Mouse (Mus musculus) inflammation-experienced regulatory T-cells, adult 6 months (primary cell): ENCODE measurements around the gene Thegl. TPM values are rescaled to one million over a fixed set of nuclear protein-coding genes. Genes with fewer than 3 reads are reported as not detected.
"Not testable (repeated sequence)": the region's sequence is repeated elsewhere in the genome, so short reads cannot be mapped to it uniquely, and the experiment has no call there.

Experiments
- ATAC-seq: one replicate; pipeline ENCODE4 v1.8.0; 2017
- polyA plus RNA-seq, 3 experiments: library from polyadenylated mRNA; unstranded; fragments of 100-300 nt; shearing (Covaris generic); gene quantifications; one replicate each; pipeline ENCODE4 v1.2.1; 2017

Thegl gene
- polyA plus RNA-seq = not detected

DNA sequence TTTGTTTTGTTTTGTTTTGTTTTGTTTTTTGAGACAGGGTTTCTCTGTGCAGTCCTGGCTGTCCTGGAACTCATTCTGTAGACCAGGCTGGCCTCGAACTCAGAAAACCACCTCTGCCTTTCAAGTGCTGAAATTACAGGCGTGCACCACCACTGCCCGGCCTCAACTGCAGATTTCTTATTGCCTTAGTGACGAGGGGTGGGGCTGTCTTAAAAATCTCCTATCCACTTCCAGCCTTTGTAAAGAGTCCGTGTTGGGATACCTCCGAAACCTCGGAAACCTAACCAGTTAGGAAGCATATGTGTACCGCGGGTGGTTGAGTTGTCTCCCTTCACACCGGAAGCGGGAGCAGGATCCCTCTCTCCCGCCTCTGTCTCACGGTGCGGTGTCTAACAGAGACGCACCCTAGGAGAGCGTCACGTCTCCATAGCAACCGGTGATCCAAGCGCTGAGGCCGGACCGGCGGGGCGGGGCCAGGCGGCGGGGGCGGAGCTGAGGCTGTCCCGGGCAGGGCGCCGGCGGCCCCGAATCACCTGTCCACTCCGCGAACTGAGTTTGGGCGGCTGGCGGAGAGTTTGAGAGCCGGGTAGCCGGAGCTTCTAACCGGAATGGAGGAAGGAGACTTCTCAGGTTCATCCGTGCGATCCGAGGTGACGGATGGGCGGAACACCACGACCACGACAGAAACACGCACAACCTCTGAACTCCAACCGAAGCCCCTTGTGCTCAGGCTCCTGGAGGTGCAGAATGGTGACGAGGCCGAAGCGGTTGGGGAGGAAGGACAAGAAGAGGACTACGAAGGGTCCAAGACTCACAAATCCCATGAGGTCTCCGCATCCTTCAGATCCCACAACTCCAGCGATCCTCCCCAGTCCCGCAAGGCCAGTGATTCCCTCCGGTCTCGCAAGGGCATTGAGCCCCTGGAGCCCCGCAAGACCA, at the start of gene Thegl:
Gene Thegl (plus strand): TSS at position 480 of the 939 bp plus-strand sequence.
- ATAC-seq = peak; percentile 85

GRCm38 (mm10) chr5:76969250-76969649, 46.6 kb upstream of the Thegl start:
- no peak for ATAC-seq

GRCm38 (mm10) chr5:76971115-76971514, 44.7 kb upstream of the Thegl start:
- not testable (repeated sequence) for ATAC-seq

DNA sequence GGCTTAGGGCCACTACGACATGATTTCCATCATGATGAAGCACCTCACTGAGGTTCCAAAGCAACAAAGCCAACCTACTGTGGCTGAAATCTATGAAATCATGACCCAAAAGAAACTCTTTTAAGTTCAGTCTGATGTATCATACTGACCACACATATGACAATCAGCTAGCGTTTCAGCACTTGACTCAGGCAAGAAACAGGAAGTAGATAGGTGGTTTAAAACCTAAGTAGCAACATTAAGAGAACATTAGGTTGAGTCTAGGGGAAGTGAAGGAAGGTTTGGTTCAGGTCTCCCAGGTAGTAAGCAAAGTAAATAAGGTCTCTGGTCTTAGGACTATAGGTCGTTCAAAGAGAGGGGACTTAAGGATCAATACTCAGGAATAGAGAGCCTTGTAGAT, 42.3 kb upstream of the Thegl start:
- ATAC-seq = no peak

- ATAC-seq = peak; percentile 4
These were observed 41.6 kb upstream of the Thegl start for GRCm38 (mm10) chr5:76974207-76974553.

DNA sequence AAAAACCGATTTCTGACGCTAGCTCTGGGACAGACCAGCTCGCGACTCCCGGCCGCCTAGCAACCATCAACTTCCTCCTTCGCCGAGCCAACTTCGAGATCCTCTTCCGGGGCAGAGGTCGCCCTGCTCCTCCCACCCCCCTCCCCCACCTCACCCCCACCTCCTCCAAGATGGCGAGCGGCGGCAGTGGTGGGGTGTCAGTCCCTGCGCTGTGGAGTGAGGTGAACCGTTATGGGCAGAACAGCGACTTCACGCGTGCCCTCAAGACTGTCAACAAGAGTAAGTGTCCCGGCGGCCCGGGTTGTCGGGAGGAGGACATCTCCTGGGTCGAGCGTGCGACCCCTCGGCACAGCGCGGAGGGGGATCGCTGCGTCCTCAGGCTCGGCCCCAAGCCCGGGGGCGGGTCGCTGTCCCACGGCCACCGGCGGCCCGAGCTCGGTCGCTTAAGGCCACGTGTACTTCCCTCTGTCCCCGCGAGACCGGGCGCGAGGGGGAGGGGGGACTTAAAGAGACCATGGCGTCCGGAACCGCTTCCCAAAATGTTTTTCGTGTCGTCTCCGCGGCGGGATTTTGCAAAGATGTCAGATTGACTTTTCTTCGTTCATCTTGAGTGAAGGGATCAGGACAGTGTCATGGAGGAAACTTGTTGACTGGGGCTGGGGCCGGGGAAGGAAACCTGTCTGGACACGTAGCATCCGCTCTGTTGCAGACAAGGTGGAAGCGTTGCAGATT, 41.1 kb upstream of the Thegl start, which contains the start of gene Srp72:
Gene Srp72 (plus strand): TSS at position 130 of the 732 bp plus-strand sequence.
- ATAC-seq = peak; percentile 89

GRCm38 (mm10) chr5:76975736-76976135, 40.1 kb upstream of the Thegl start:
- ATAC-seq = no peak

DNA sequence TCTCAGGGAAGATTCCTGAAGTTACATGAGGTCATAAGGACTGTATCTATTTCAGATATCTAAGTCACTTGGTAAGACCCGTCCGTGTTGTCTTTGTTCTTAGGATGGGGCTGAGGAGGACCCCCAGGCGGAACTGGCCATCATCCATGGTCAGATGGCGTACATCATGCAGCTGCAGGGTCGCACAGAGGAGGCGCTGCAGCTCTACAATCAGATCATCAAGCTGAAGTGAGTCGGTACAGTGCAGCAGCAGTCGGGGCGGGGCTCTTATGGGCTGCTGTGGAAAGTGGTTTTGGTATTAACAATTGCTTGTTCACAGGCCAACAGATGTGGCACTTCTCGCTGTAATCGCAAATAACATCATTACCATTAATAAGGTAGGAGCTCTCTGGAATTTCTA, 31.8 kb upstream of the Thegl start:
- ATAC-seq = no peak

DNA sequence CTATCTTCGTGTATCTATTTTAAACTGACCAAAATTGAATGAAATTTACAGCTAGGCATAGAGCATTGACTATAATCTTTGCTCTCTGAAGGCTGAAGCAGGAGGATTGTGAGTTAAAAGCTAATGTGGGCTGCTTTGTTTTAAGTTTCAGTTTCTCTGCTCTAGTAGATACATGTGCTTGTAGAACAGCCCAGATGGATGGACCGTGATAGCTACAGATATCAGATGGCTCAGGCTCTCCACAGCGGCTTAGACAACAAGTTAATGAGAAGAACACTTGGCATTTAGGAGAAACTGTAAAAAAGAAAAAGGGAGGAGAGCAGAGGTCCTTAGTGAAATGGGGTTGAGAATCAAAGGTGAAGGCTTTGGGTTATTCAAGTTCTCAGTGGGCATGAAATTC, 25.0 kb upstream of the Thegl start:
- no peak for ATAC-seq

DNA sequence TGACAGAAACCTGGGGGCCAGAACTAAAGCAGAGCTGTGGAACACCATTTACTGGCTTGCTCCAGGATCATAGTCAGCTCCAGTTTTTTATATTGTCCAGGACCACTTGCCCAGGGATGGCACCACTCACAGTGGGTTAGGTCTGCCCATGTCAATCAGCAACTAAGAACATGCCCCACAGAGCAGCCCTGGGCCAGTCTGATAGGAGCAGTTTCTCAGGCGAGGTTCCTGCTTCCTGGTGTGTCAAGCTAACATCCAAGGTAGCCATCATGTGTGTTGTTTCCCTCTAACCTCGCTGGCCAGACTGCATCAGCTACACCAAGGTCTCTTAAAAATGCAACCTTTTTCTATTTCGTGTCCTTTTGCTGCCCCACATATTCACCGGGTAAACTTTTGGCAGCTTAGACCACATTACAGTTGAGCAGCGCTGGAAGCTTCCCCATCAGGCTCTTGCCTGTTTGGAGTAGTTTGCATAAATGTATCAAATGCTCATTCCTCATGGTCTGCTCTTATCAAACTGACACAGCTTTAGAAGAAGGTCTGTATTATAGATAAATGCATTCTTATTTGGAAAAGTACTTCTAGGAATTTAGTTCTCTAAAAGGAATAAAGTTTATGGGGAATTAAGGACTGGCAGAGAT, 22.5 kb upstream of the Thegl start:
- no peak for ATAC-seq

DNA sequence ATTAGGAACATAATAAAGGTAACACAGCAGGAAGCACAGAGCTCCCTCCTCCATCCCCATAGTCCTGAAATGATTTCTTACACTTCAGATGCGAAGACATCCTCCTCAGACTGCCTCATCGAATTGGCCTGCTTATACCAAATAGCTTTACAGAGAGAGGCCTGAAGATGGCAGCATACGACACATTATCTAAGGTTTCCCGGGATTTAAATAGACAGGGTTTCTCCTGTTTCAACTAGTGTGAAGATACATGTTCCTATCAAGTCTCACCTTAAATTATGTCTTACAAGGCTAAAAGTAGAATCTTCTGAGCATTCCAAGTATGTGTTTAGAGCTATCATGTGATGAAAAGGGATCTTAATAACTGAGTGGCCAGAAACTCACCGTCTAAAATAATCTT, 17.4 kb upstream of the Thegl start:
- ATAC-seq = no peak

DNA sequence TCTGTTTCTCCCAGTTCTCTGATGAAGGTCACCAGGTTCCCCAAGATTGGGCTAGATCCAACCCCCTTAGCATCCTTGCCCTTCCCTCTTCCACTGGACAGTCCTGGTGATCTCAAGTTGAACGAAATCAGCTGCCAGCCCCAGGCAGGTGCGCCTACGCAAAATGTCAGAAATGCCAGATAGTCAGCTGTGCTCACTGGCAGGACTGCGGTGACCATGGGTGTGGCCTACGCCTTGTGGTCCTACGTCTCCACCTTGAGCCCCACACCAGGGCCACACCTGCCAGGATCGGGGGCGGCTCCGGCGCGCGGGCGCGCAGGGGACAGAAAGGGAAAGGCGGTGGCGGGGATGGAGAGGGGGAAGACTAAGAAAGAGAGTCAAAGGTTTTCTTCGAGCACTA, 14.6 kb upstream of the Thegl start:
- no peak for ATAC-seq

GRCm38 (mm10) chr5:77004051-77004821, 11.6 kb upstream of the Thegl start, which contains the start of gene Arl9:
Gene Arl9, plus strand, starts transcription at chr5:77004055.
- no peak for ATAC-seq

DNA sequence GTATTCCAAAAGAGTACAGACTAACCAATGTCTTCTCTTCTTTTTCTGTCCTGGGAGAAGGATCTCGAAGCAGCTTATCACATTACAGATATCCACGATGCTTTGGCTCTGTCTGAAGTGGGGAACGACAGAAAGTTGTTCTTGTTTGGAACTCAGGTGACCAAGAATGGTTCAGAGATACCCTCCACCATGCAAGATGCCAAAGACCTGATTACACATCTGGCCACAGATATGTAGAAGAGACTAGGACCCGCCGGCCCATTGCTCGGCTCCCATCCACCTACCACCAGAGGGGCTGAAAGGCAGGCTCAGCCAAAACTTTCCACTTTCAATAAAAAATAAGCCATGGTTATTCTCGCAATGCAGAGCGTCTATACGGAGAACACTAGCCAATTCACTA, 5.5 kb upstream of the Thegl start:
- ATAC-seq = no peak

GRCm38 (mm10) chr5:77011082-77011481, 4.7 kb upstream of the Thegl start:
- ATAC-seq = no peak

DNA sequence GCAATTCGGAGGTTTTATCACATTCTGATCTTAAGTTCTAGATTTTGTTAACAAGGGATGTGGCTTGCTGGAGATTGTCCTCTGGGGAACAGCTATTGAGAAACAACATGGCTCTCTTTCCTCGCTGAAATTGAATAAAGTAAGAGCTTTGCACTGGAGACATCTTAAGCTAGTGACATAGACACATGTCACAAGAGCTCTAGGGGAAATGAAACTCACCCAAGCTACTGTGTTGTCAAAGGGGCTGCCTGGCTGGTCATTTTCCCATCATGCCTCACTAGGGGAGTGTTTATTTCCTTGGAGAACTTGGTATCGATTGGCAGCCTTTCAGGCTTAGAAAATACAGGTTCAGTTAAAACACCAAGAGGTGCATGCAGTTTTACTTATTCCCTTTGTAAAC, 2.7 kb upstream of the Thegl start:
- ATAC-seq = no peak

DNA sequence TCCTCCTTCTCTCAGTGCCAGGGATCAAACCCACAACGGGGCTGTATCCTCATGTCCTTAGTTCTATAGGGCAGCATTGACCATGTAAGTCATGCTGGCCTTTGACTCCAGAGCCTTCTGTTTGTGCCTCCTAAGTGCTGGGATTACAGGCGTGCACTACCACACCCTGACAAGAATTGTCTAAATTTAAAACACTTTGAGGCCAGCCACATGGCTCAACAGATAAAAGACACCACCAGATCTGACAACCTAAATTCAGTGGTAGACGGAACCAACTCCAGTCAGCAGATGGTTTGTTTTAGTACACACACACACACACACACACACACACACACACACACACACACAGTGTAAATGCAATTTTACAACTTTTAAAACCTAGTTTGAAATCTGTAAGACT, 12.2 kb downstream of the Thegl start:
- no peak for ATAC-seq

- ATAC-seq = peak; percentile 74
These were observed 13.9 kb downstream of the Thegl start for GRCm38 (mm10) chr5:77029735-77030134.

DNA sequence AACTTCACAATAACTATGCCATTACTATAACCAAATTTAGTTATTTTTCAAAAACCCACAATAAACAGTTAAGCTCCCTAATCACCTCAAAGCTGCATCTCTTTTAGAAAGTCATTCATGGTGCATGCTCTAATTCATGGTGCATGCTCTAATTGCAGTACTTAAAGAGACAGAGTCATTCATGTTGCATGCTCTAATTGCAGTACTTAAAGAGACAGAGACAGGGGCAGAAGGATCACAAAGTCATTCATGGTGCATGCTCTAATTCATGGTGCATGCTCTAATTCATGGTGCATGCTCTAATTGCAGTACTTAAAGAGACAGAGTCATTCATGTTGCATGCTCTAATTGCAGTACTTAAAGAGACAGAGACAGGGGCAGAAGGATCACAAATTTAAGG, 19.3 kb downstream of the Thegl start:
- ATAC-seq = not testable (repeated sequence)

GRCm38 (mm10) chr5:77038451-77038850, 22.6 kb downstream of the Thegl start:
- ATAC-seq = no peak

DNA sequence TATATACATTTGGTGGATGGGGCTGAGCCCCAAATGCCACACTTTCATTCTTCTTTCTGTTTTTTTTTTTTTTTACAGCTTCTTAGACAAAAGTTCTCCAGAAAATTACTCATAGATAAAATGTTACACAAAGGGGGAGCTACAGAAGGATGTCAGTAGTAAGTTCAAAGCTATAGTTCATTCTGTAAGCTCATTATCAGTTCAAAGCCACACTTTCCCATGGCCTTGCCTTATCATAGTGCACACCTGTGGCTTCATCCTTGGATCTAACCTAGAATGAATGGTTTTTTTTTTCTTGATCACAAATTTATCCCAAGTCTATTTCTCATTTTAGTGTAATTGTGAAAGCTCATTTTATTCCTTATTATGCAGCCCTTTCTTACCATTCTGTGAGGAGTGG, 23.6 kb downstream of the Thegl start:
- no peak for ATAC-seq

DNA sequence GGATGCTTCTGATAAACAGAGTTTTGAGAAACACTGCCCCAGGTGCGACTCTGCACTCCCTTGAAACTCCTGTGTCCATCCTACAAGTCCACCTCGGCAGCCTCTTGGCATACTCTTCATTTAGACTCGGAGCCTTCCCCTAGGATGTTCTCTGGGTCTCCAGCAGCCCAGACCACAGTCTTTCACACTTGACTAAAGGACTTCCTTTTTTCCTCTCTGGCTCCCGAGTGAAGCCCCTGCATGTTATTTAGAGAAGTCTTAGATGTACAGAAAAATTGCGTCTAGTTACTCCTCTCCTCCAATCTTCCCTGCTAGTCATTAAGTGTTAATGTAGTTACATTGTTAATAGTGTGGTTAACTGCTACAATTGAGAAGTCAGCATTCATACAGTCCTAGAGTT, 28.5 kb downstream of the Thegl start:
- no peak for ATAC-seq
